Mouse (Mus musculus) cerebellum, adult 18-20 months (tissue): ENCODE measurements around the gene Ccnt1.

ENCODE experiments used
- DNase-seq, 2 experiments: peaks; one replicate each; pipeline ENCODE4 v3.0.0; 2021

The Ccnt1 gene

GRCm38 (mm10) chr15:98570873-98571538, at the start of gene Ccnt1, which contains the start of gene 4930415O20Rik:
Gene Ccnt1 (minus strand): TSS chr15:98570923.
Gene 4930415O20Rik (plus strand): TSS chr15:98571004.
- DNase-seq: no peak

DNA sequence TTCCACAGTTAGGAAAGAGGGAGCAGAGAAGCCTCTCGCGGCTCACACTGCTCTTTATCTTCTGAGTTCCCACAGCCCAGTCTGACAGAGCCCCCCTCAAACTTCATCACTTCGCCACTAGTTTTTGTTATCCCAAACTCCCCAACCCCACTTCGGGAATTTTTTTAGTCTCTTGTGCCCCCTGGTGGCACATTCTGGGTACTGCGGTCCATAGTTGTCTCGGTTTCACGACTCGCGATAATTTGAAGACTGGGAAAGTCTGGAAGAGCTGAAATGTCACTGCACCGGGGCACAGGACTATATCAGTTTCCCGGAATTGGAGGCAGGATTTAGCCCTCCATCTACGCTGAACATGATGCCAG, 46.4 kb upstream of the Ccnt1 start:
- DNase-seq: peak; percentile 59 to 84

DNA sequence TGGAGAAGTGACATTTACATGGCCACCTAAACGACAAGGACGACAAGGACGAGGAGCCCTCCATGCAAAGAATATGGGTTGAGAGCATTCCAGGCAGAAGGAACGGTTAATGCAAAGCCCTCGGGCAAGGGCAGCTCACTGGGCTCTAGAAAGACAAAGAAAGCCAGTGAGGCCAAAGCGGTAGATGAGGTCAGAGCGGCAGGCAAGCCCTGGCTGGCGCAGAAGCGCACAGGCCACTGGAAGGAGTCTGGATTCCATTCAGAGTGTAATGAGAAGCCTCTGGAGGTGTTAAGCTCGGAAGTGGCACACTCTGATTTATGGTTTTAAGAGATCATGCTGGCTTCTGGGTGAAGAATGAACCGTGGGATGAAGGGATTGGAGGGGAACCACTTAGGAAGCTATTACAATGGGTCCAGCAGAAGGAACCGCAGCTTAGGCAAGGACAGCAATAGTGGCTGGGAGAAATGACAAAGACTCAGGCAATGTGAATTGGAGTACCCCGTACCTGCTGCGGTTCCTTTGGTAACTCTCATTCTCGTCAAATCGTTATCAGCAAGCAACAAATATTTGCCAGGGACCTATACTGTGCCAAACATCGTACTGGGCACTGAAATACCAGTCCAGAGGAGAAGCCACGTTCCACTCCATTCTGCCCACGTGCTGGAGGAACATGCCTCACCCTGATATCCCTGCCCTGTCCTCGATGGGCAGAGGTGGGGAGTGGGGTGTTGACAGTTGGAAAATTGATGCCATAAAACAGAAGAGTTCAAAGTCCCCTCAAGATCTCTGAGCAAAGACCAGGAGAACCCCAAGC, 45.8 kb upstream of the Ccnt1 start:
- no peak for DNase-seq

- DNase-seq: no peak
Measured at GRCm38 (mm10) chr15:98615751-98616150, 45.0 kb upstream of the Ccnt1 start.

DNA sequence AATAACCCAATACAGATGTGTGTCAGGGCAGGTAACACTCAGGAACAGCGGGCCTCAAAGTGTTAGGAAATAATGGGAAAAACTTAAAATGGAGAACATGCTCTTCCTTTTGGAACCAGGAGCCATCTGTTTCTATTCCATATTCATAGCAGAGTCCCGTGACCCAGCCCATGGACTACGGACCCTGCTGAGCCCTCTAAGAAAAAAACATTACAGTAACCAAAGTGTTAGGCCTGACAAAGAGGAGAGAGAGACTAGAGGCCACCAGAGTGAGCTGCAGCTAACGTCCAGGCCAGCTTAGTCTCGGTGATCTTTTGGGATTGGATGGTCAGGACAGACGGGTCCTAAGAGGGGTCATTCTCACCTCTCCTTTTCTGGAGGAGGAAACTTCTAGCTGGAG, 44.2 kb upstream of the Ccnt1 start:
- no peak for DNase-seq

GRCm38 (mm10) chr15:98614551-98614950, 43.8 kb upstream of the Ccnt1 start:
- DNase-seq: peak; percentile 62 to 68

DNA sequence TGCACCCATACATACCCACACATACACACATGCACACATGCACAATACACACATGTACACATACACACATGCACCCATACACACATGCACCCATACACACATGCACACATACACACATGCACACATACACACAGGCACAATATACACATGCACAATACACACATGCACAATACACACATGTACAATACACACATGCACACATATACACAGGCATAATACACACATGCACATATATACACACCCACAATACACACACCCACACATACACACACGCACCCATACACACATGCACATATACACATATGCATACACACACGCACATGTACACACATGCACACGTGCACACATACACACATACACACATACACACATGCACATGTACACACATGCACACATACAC, 41.5 kb upstream of the Ccnt1 start:
- DNase-seq: no peak

GRCm38 (mm10) chr15:98610131-98610633, 39.5 kb upstream of the Ccnt1 start:
- peak in 1 of 2 experiments; percentile 54 for DNase-seq

- peak; percentile 75 to 77 for DNase-seq
Measured at GRCm38 (mm10) chr15:98609331-98610130, 38.8 kb upstream of the Ccnt1 start, which contains the start of gene Adcy6. Gene Adcy6 (minus strand): TSS chr15:98610076.

DNA sequence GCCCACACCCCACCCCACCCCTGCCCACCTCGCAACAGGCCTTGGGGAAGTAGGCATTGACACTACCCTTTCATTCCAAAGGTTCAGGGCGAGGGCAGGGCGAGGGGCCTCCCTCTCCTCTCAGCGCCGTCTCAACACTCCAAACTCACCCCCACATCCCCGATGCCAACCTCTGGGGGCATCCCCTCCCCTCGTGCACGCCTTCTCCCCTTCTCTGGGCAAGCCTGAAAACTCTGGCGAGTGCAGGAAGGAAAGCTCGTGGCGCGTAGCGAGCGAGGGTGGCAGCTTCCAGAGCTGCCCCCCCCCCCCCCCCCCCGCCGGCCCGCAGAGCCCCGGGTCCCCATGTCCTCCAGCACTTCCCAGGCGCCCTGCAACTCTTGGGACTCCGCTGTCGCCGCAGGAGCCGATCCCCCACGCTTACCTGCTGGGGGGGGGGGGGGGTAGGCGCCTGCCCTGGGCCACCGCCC, 38.1 kb upstream of the Ccnt1 start:
- peak in 1 of 2 experiments; percentile 30 for DNase-seq

DNA sequence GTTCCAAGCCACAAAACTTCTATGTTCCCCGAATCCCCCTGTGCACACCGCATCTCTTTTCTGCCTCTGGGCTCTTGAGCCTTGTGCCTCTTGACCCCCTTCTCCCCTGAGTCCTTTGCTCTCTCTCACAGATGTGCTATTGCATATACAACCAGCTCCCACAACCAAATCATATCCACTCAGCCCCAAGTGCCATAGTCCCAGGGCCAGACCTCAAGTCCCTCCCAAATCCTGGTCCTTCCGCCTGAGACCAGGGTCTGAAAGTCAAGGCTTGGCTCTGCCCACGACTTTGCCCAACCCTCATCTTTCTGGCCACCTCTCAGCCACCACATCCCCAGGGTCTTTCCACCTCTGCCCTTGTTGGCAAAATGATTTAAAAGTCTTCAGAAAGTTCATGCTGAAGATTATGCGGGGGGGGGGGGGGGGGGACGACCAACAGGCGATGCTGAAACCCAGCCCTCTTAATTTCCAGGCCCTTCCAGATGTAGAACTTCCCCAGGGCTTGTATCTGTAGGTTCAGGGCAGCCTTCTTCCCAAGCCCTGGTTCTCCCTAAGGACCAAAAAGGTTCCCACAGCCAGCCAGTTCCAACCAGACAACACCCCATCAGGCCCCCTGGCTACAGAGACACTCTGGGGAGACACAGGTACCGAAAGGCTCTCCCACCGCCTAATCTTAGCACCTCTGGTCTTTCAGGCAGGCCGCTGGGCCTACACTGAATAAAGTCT, 37.5 kb upstream of the Ccnt1 start:
- DNase-seq: no peak

GRCm38 (mm10) chr15:98607557-98607956, 36.8 kb upstream of the Ccnt1 start:
- no peak for DNase-seq

DNA sequence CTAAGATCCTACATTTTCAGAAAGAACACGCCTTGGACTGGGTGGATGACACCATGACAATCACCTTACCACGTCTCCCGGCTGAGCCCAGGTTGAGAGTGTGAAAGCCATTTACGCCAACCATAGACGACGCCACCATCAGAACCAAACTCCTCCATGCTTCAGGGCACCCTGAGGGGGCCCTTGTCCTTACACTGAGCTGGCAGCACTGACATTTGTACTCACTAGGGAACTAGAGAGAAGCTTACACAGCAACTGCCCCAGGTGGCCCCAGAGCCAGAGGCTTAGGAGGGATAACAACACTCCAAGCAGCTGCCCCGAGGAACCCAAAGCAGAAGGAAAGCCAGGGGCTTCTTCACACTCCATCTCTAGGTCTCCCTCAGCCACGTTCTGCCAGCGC, 36.0 kb upstream of the Ccnt1 start:
- no peak for DNase-seq

DNA sequence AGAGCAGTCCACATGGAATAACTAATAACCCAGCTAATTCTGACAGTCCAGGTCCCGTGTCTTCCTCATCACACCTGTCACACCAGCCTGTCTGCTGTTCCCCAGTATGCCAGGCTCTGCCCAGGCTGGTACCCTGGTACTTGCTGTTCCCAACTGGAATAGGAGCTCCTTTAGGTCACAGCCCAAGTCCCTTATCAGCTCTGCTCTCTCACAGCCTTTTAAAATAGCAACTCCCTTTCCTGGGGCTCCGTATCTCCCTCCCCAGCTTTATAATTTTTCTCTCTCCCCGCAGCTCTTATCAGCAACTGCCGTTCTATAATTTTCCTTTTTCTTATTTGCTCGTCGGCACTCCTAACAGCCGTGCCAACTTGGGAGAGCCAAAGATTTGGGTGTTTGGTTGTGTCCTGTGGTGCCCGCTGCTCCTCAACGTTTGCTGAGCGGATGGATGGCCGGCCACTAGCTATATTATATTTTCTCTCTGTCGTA, 35.4 kb upstream of the Ccnt1 start:
- no peak for DNase-seq

GRCm38 (mm10) chr15:98604041-98604575, 33.4 kb upstream of the Ccnt1 start:
- no peak for DNase-seq

GRCm38 (mm10) chr15:98602921-98603458, 32.3 kb upstream of the Ccnt1 start:
- DNase-seq: no peak

DNA sequence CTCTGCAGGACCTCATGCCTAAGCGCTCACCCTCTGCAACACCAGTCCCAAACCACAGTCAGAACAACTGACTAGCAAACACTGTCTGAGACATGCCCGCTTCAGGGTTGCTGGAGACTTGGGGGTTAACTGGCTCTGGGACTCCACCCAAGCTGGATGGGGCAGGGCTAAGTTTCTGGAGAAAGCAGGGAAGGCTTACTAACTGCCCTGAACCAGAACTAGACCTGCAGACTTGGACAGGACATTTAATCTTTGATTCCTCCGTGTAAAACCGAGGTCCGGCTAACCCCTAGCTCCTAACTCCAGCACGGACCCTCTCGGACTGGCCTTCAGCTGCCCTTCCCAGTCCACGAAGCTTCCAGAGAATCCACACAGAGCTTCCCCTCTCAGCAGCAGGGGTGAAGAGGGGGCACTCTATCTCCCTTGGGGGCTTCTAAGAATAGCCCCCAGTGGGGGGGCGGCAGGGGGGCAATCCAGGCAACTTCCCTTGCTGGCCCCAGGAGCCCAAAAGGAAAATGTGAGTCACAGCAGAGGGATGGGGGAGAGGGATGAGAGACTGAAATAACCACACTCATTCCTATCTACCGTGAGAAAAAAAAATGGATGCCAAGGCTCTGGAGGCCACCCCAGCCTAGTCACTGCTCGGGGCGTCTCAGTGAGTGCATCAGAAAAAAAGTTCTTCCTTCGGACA, 31.6 kb upstream of the Ccnt1 start:
- no peak for DNase-seq

DNA sequence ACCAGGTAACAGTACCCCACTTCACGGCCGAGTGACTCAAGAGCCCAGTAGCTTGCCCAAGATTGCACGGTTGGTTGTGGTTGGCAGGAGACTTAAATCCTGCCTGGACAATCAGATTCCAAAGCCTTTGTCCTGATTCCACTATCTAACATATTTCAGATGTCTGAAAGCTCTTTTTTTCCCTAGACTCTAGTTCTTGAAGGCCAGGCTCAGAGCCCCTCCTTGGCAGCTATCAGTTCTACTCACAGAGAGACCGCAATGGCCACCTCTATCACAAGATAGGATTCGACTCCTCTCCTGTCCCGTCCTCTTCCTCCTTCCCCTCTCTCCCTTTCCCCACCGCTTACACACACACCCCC, 31.1 kb upstream of the Ccnt1 start:
- DNase-seq: no peak

DNA sequence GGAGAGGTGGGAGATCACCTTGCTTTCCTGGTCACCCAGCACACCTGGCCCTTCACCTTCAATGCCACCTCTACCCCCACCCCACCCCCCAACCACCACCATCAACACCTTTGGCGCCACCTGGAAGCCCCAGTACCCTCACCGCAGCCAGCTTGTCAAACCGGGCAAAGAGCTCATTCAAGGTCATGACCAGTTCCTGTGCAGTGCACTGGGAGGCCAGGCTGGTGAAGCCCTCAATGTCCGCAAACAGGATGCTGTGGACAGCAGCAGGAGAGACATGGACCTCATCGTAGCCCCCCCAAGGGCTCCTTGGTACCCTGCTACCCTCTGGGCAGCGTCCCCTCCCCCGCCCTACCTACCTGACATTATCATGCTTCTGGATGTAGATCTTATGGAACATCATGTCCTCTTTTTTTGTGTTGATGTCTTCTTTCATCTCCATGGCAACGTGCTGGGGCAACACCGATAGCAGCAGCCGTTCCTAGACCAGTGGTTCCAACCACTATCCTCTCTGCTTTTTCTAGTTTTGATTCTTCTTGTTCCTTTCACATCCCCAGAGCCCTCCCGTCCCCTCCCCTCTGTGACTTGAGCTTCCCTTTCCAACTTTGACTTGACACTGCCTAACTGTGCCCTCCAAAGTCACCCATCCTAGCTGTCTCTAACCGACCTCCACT, 29.4 kb upstream of the Ccnt1 start:
- DNase-seq: no peak

GRCm38 (mm10) chr15:98596609-98597008, 25.9 kb upstream of the Ccnt1 start:
- DNase-seq: no peak
